Mouse (Mus musculus): ENCODE data around the gene Pex11g.

The Pex11g gene

DNA sequence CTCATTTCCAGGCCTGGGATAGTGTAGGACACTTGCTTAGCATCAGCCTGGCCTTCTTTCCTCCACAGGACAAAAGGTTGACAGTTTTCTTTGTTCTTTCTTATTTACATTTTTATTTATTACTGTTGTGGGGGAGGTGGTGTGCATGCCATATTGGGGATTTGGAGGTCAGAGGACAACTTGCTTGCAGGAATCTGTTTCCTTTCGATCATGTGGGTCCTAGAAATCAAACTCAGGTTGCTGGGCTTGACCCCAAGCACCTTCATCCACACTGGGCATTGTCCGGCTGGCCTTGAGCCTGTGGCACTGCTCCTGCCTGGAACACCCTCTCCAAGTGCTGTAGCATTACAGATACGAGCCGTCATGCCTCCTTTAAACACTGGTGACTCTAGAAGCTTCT is 50.6 kb downstream of the Pex11g start:
- DNase-seq (ENCODE audit: low read depth, low spot score), result no peak

DNA sequence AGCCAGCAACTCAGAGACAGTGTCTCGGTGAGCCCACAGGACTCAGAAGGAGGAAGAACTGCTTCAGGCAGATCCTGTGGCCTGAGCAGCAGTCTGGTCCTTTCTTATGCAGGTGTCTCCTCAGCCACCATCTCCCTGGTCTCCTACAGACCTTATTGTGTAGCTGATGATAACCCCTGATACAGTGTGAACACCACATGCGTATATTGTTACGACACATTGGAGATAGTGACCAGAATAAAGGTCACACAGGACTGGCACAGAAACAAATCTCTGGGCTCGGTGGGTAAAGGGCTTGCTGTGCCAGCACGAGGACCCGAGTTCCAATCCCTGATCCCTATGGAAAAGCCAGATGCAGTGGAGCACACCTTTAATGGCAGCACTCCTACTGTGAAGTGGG is 51.8 kb downstream of the Pex11g start:
- no peak for DNase-seq (ENCODE audit: low read depth, low spot score)

GRCm38 (mm10) chr8:3415259-3415658 is 52.2 kb downstream of the Pex11g start:
- DNase-seq (ENCODE audit: low read depth, low spot score), result no peak

GRCm38 (mm10) chr8:3414639-3415190 is 52.8 kb downstream of the Pex11g start:
- DNase-seq (ENCODE audit: low read depth, low spot score), result no peak

GRCm38 (mm10) chr8:3412816-3413215 is 54.7 kb downstream of the Pex11g start:
- no peak for DNase-seq (ENCODE audit: low read depth, low spot score)

GRCm38 (mm10) chr8:3411901-3412301 is 55.6 kb downstream of the Pex11g start:
- no peak for DNase-seq (ENCODE audit: low read depth, low spot score)

DNA sequence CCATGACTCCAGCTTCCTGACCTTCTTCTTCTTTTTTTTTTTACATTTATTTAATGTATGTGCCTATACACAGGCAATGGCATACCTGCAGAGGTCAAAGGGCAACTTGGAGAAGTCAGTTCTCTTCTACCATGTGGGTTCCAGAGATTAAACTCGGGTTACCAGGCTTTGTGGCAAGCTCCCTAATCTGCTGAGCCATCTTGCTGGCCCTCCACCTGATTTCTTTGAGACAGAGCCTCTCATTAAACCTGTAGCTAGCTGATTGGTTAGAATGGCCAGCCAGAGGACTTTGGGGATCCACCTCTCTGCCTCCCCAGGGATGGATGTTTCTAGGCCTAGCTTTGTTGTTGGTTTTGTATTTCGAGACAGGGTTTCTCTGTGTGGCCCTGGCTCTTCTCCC is 56.4 kb downstream of the Pex11g start:
- DNase-seq (ENCODE audit: low read depth, low spot score), result no peak

- DNase-seq (ENCODE audit: low read depth, low spot score), result no peak
Observed at GRCm38 (mm10) chr8:3407417-3407816, 60.1 kb downstream of the Pex11g start.
